Mouse (Mus musculus): Measurements from ENCODE around the gene Ddx55. TPM values are rescaled to one million over a fixed set of nuclear protein-coding genes. Genes with fewer than 3 reads are reported as not detected.

Ddx55 gene
- total and polyA plus RNA-seq, 2 experiments, result 3.0 to 6.3 TPM

DNA sequence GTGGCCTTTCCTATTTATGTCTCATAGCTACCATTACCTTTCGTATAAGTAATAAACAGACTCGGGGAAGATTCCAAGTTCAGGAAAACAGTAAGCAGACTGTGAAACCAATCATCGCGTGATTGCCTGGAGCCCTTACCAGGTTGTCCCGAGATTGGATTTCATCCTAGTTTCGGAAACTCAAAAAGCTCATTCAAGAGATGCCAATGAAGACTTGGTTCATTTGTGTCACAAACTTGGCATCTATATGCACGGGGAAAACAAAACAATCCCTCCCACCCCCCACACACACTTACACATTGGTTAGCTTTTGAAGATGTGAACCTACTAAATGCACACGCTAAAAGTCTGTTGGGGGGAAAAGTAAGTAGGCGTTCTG is 581 bp upstream of the Ddx55 start:
- Histone ChIP-seq H3K27me3 (ENCODE audit: control insufficient read depth, insufficient read depth, low read length) (no peaks in the 10 kb centered on the region), H3K27ac (replicated peaks; ENCODE audit: insufficient read depth, low read depth, low read length) (no peak overlapping the region), H3K79me2 (ENCODE audit: control insufficient read depth, insufficient read depth, low read length) (no peaks in the 10 kb centered on the region), H3K9ac (ENCODE audit: low read depth, low read length) (peak overlapping the region; percentile 22; the same call in 1 of the 2 replicates), H3K4me1 (ENCODE audit: control insufficient read depth, insufficient read depth, low read length) (peaks cover 4% of the 10 kb centered on the region; the same call in 1 of the 2 replicates), H3K36me3 (ENCODE audit: control insufficient read depth, insufficient read depth, low read length) (peaks cover 20% of the 10 kb centered on the region), H3K4me3 (ENCODE audit: insufficient read depth, low read depth, low read length) (peak overlapping the region; percentile 77)
- WGBS, result 2% methylated on average over 9 of the region's 9 CpGs
- no peak for TF ChIP-seq POLR2A (IDR thresholded peaks at IDR 0.05; ENCODE audit: extremely low read depth, insufficient read depth, low read length)
- TF ChIP-seq CTCF (IDR thresholded peaks at IDR 0.05; ENCODE audit: low read depth, low read length), result no peak
- DNase-seq (ENCODE audit: extremely low read depth, low read depth, low spot score), result peak; percentile 33

GRCm38 (mm10) chr5:124553607-124554006 is 943 bp downstream of the Ddx55 start:
- Histone ChIP-seq H3K4me3 (ENCODE audit: insufficient read depth, low read depth, low read length) (no peak overlapping the region), H3K79me2 (ENCODE audit: control insufficient read depth, insufficient read depth, low read length) (no peaks in the 10 kb centered on the region), H3K9ac (ENCODE audit: low read depth, low read length) (no peak overlapping the region), H3K27ac (replicated peaks; ENCODE audit: insufficient read depth, low read depth, low read length) (no peak overlapping the region), H3K36me3 (ENCODE audit: control insufficient read depth, insufficient read depth, low read length) (peaks cover 8% of the 10 kb centered on the region), H3K27me3 (ENCODE audit: control insufficient read depth, insufficient read depth, low read length) (no peaks in the 10 kb centered on the region), H3K4me1 (ENCODE audit: control insufficient read depth, insufficient read depth, low read length) (peaks cover 4% of the 10 kb centered on the region; the same call in 1 of the 2 replicates)
- 70% methylated on average over 6 of the region's 6 CpGs for WGBS
- no peak for TF ChIP-seq POLR2A (IDR thresholded peaks at IDR 0.05; ENCODE audit: extremely low read depth, insufficient read depth, low read length)
- TF ChIP-seq CTCF (IDR thresholded peaks at IDR 0.05; ENCODE audit: low read depth, low read length), result no peak
- no peak for DNase-seq (ENCODE audit: extremely low read depth, low read depth, low spot score)

GRCm38 (mm10) chr5:124555145-124555544 is 2.5 kb downstream of the Ddx55 start:
- Histone ChIP-seq H3K9ac (ENCODE audit: low read depth, low read length) (no peak overlapping the region), H3K36me3 (ENCODE audit: control insufficient read depth, insufficient read depth, low read length) (peaks cover 15% of the 10 kb centered on the region), H3K4me1 (ENCODE audit: control insufficient read depth, insufficient read depth, low read length) (peaks cover 4% of the 10 kb centered on the region; the same call in 1 of the 2 replicates), H3K4me3 (ENCODE audit: insufficient read depth, low read depth, low read length) (no peak overlapping the region), H3K27ac (replicated peaks; ENCODE audit: insufficient read depth, low read depth, low read length) (no peak overlapping the region), H3K79me2 (ENCODE audit: control insufficient read depth, insufficient read depth, low read length) (no peaks in the 10 kb centered on the region), H3K27me3 (ENCODE audit: control insufficient read depth, insufficient read depth, low read length) (no peaks in the 10 kb centered on the region)
- 66% methylated on average over 1 of the region's 1 CpGs for WGBS
- TF ChIP-seq POLR2A (IDR thresholded peaks at IDR 0.05; ENCODE audit: extremely low read depth, insufficient read depth, low read length) (no peak), CTCF (IDR thresholded peaks at IDR 0.05; ENCODE audit: low read depth, low read length) (no peak)
- DNase-seq (ENCODE audit: extremely low read depth, low read depth, low spot score), result no peak

DNA sequence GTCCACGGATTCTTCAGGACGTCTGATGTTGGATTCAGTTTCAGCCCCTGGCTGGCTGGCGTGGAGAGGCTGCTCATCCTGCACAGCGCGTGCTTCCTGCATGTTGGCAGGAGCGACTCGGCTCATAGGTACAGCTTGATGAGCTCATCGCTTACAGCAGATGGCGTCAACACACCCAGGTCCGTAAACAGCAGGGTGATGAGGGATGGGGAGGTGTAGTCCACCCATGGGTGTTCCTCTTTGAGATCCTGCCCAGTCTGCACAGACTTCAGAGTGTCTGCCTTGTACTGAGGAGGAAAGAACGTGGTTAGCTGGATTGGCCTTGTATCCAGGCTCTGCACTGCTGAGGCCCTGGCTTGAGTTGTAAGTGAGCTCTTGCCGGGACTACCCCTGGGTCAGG is 18.4 kb downstream of the Ddx55 start:
- WGBS, result 86% methylated on average over 12 of the region's 12 CpGs
- H3K9ac ChIP-seq (ENCODE audit: low read depth, low read length), result no peak overlapping the region
- TF ChIP-seq CTCF (IDR thresholded peaks at IDR 0.05; ENCODE audit: low read depth, low read length), result no peak
- TF ChIP-seq POLR2A (IDR thresholded peaks at IDR 0.05; ENCODE audit: extremely low read depth, insufficient read depth, low read length), result no peak
- no peak overlapping the region for H3K4me3 ChIP-seq (ENCODE audit: insufficient read depth, low read depth, low read length)
- no peaks in the 10 kb centered on the region for H3K79me2 ChIP-seq (ENCODE audit: control insufficient read depth, insufficient read depth, low read length)
- no peak for DNase-seq (ENCODE audit: extremely low read depth, low read depth, low spot score)
- H3K27me3 ChIP-seq (ENCODE audit: control insufficient read depth, insufficient read depth, low read length), result no peaks in the 10 kb centered on the region
- H3K27ac ChIP-seq (replicated peaks; ENCODE audit: insufficient read depth, low read depth, low read length), result no peak overlapping the region
- no peaks in the 10 kb centered on the region for H3K4me1 ChIP-seq (ENCODE audit: control insufficient read depth, insufficient read depth, low read length)
- peaks cover 46% of the 10 kb centered on the region for H3K36me3 ChIP-seq (ENCODE audit: control insufficient read depth, insufficient read depth, low read length)

GRCm38 (mm10) chr5:124575467-124575866 is 22.8 kb downstream of the Ddx55 start:
- H3K9ac ChIP-seq (ENCODE audit: low read depth, low read length), result no peak overlapping the region
- no peak overlapping the region for H3K4me3 ChIP-seq (ENCODE audit: insufficient read depth, low read depth, low read length)
- peaks cover 7% of the 10 kb centered on the region; the same call in 1 of the 2 replicates for H3K79me2 ChIP-seq (ENCODE audit: control insufficient read depth, insufficient read depth, low read length)
- H3K4me1 ChIP-seq (ENCODE audit: control insufficient read depth, insufficient read depth, low read length), result peaks cover 7% of the 10 kb centered on the region
- H3K36me3 ChIP-seq (ENCODE audit: control insufficient read depth, insufficient read depth, low read length), result peaks cover 34% of the 10 kb centered on the region
- H3K27ac ChIP-seq (replicated peaks; ENCODE audit: insufficient read depth, low read depth, low read length), result no peak overlapping the region
- no peak for TF ChIP-seq CTCF (IDR thresholded peaks at IDR 0.05; ENCODE audit: low read depth, low read length)
- TF ChIP-seq POLR2A (IDR thresholded peaks at IDR 0.05; ENCODE audit: extremely low read depth, insufficient read depth, low read length), result no peak
- H3K27me3 ChIP-seq (ENCODE audit: control insufficient read depth, insufficient read depth, low read length), result no peaks in the 10 kb centered on the region
- DNase-seq (ENCODE audit: extremely low read depth, low read depth, low spot score), result no peak
- 88% methylated on average over 7 of the region's 7 CpGs for WGBS

GRCm38 (mm10) chr5:124578633-124579317 is 26.1 kb downstream of the Ddx55 start, which contains the start of the genes Eif2b1 and Gtf2h3:
Eif2b1 (minus strand) TSS chr5:124579131.
Gtf2h3 (plus strand) TSS chr5:124579140.
- Histone ChIP-seq H3K27me3 (ENCODE audit: control insufficient read depth, insufficient read depth, low read length) (no peaks in the 10 kb centered on the region), H3K27ac (replicated peaks; ENCODE audit: insufficient read depth, low read depth, low read length) (peak within 1 kb of the TSS; percentile 11), H3K4me3 (ENCODE audit: insufficient read depth, low read depth, low read length) (peak within 1 kb of the TSS; percentile 72), H3K36me3 (ENCODE audit: control insufficient read depth, insufficient read depth, low read length) (peaks cover 12% of the 10 kb centered on the region), H3K79me2 (ENCODE audit: control insufficient read depth, insufficient read depth, low read length) (peaks cover 9% of the 10 kb centered on the region; the same call in 1 of the 2 replicates), H3K4me1 (ENCODE audit: control insufficient read depth, insufficient read depth, low read length) (peaks cover 9% of the 10 kb centered on the region), H3K9ac (ENCODE audit: low read depth, low read length) (peak within 1 kb of the TSS; percentile 70)
- WGBS, result under 1% methylated on average over 51 of the region's 51 CpGs
- TF ChIP-seq CTCF (IDR thresholded peaks at IDR 0.05; ENCODE audit: low read depth, low read length) (no peak), POLR2A (IDR thresholded peaks at IDR 0.05; ENCODE audit: extremely low read depth, insufficient read depth, low read length) (0 out of 2 replicates have a peak, but pooled peaks have one; percentile 67)
- peak; percentile 79 for DNase-seq (ENCODE audit: extremely low read depth, low read depth, low spot score)
